Mouse (Mus musculus): ENCODE data around the gene Casz1. TPM values are rescaled to one million over a fixed set of nuclear protein-coding genes. Genes with fewer than 3 reads are reported as not detected.

The Casz1 gene
- total and polyA plus RNA-seq, 3 experiments: 0.02 to 0.27 TPM; not detected in 1

GRCm38 (mm10) chr4:148780097-148780621, 24.1 kb upstream of the Casz1 start:
- Histone ChIP-seq H3K36me3 (replicated peaks) (no peaks in the 10 kb centered on the region), H3K4me3 (ENCODE audit: low read depth, low read length) (no peak overlapping the region), H3K4me1 (ENCODE audit: insufficient read depth, low read depth, low read length) (no peaks in the 10 kb centered on the region), H3K27me3 (ENCODE audit: insufficient read depth, low read length) (peaks cover 2% of the 10 kb centered on the region; the same call in 1 of the 2 replicates), H3K9me3 (replicated peaks) (no peaks in the 10 kb centered on the region)
- DNase-seq (ENCODE audit: low spot score) (no peak), ATAC-seq (ENCODE audit: extremely low read depth, insufficient number of reproducible peaks, low FRiP score, poor library complexity, severe bottlenecking) (no peak)
- TF ChIP-seq TAL1 (conservative IDR thresholded peaks at IDR 0.05; ENCODE audit: low read depth, low read length): no peak
- TF ChIP-seq GATA1 (IDR thresholded peaks at IDR 0.05; ENCODE audit: borderline replicate concordance, low read length): no peak
- no peak for TF ChIP-seq CTCF (IDR thresholded peaks at IDR 0.05; ENCODE audit: low read depth, low read length)
- TF ChIP-seq POLR2AphosphoS5 (IDR thresholded peaks at IDR 0.05; ENCODE audit: insufficient replicate concordance, low read depth, low read length): no peak
- no peak for TF ChIP-seq GATA2 (IDR thresholded peaks at IDR 0.05; ENCODE audit: borderline replicate concordance, low read depth, low read length)

- H3K4me3 ChIP-seq (ENCODE audit: low read depth, low read length): no peak overlapping the region
- no peak for TF ChIP-seq GATA1 (IDR thresholded peaks at IDR 0.05; ENCODE audit: borderline replicate concordance, low read length)
- no peak for TF ChIP-seq TAL1 (conservative IDR thresholded peaks at IDR 0.05; ENCODE audit: low read depth, low read length)
- TF ChIP-seq POLR2AphosphoS5 (IDR thresholded peaks at IDR 0.05; ENCODE audit: insufficient replicate concordance, low read depth, low read length): no peak
- TF ChIP-seq CTCF (IDR thresholded peaks at IDR 0.05; ENCODE audit: low read depth, low read length): no peak
- no peak for TF ChIP-seq GATA2 (IDR thresholded peaks at IDR 0.05; ENCODE audit: borderline replicate concordance, low read depth, low read length)
- H3K9me3 ChIP-seq (replicated peaks): no peaks in the 10 kb centered on the region
- ATAC-seq (ENCODE audit: extremely low read depth, insufficient number of reproducible peaks, low FRiP score, poor library complexity, severe bottlenecking) (no peak), DNase-seq (ENCODE audit: low spot score) (no peak)
- no peaks in the 10 kb centered on the region for H3K36me3 ChIP-seq (replicated peaks)
- H3K27me3 ChIP-seq (ENCODE audit: insufficient read depth, low read length): peaks cover 5% of the 10 kb centered on the region; the same call in 1 of the 2 replicates
- H3K4me1 ChIP-seq (ENCODE audit: insufficient read depth, low read depth, low read length): no peaks in the 10 kb centered on the region
These were observed 22.7 kb upstream of the Casz1 start for GRCm38 (mm10) chr4:148781516-148781915.

- Histone ChIP-seq H3K36me3 (replicated peaks) (no peaks in the 10 kb centered on the region), H3K4me1 (ENCODE audit: insufficient read depth, low read depth, low read length) (no peaks in the 10 kb centered on the region), H3K9me3 (replicated peaks) (no peaks in the 10 kb centered on the region), H3K27me3 (ENCODE audit: insufficient read depth, low read length) (peaks cover 9% of the 10 kb centered on the region; the same call in 1 of the 2 replicates), H3K4me3 (ENCODE audit: low read depth, low read length) (no peak overlapping the region)
- no peak for ATAC-seq (ENCODE audit: extremely low read depth, insufficient number of reproducible peaks, low FRiP score, poor library complexity, severe bottlenecking)
- DNase-seq (ENCODE audit: low spot score): no peak
- no peak for TF ChIP-seq GATA1 (IDR thresholded peaks at IDR 0.05; ENCODE audit: borderline replicate concordance, low read length)
- no peak for TF ChIP-seq GATA2 (IDR thresholded peaks at IDR 0.05; ENCODE audit: borderline replicate concordance, low read depth, low read length)
- TF ChIP-seq POLR2AphosphoS5 (IDR thresholded peaks at IDR 0.05; ENCODE audit: insufficient replicate concordance, low read depth, low read length): no peak
- no peak for TF ChIP-seq CTCF (IDR thresholded peaks at IDR 0.05; ENCODE audit: low read depth, low read length)
- TF ChIP-seq TAL1 (conservative IDR thresholded peaks at IDR 0.05; ENCODE audit: low read depth, low read length): no peak
These were observed 21.3 kb upstream of the Casz1 start for GRCm38 (mm10) chr4:148782880-148783279.

- DNase-seq (ENCODE audit: low spot score) (no peak), ATAC-seq (ENCODE audit: extremely low read depth, insufficient number of reproducible peaks, low FRiP score, poor library complexity, severe bottlenecking) (no peak)
- Histone ChIP-seq H3K4me3 (ENCODE audit: low read depth, low read length) (no peak overlapping the region), H3K4me1 (ENCODE audit: insufficient read depth, low read depth, low read length) (no peaks in the 10 kb centered on the region), H3K27me3 (ENCODE audit: insufficient read depth, low read length) (peaks cover 13% of the 10 kb centered on the region; the same call in 1 of the 2 replicates), H3K9me3 (replicated peaks) (no peaks in the 10 kb centered on the region), H3K36me3 (replicated peaks) (no peaks in the 10 kb centered on the region)
- TF ChIP-seq GATA1 (IDR thresholded peaks at IDR 0.05; ENCODE audit: borderline replicate concordance, low read length): no peak
- TF ChIP-seq GATA2 (IDR thresholded peaks at IDR 0.05; ENCODE audit: borderline replicate concordance, low read depth, low read length): no peak
- no peak for TF ChIP-seq CTCF (IDR thresholded peaks at IDR 0.05; ENCODE audit: low read depth, low read length)
- no peak for TF ChIP-seq TAL1 (conservative IDR thresholded peaks at IDR 0.05; ENCODE audit: low read depth, low read length)
- no peak for TF ChIP-seq POLR2AphosphoS5 (IDR thresholded peaks at IDR 0.05; ENCODE audit: insufficient replicate concordance, low read depth, low read length)
These were observed 20.5 kb upstream of the Casz1 start for GRCm38 (mm10) chr4:148783760-148784159.

- DNase-seq (ENCODE audit: low spot score) (no peak), ATAC-seq (ENCODE audit: extremely low read depth, insufficient number of reproducible peaks, low FRiP score, poor library complexity, severe bottlenecking) (no peak)
- H3K4me1 ChIP-seq (ENCODE audit: insufficient read depth, low read depth, low read length): no peaks in the 10 kb centered on the region
- no peaks in the 10 kb centered on the region for H3K36me3 ChIP-seq (replicated peaks)
- peaks cover 13% of the 10 kb centered on the region; the same call in 1 of the 2 replicates for H3K27me3 ChIP-seq (ENCODE audit: insufficient read depth, low read length)
- no peak overlapping the region for H3K4me3 ChIP-seq (ENCODE audit: low read depth, low read length)
- TF ChIP-seq POLR2AphosphoS5 (IDR thresholded peaks at IDR 0.05; ENCODE audit: insufficient replicate concordance, low read depth, low read length) (no peak), TAL1 (conservative IDR thresholded peaks at IDR 0.05; ENCODE audit: low read depth, low read length) (no peak), GATA1 (IDR thresholded peaks at IDR 0.05; ENCODE audit: borderline replicate concordance, low read length) (no peak), GATA2 (IDR thresholded peaks at IDR 0.05; ENCODE audit: borderline replicate concordance, low read depth, low read length) (no peak), CTCF (IDR thresholded peaks at IDR 0.05; ENCODE audit: low read depth, low read length) (no peak)
- no peaks in the 10 kb centered on the region for H3K9me3 ChIP-seq (replicated peaks)
These were observed 19.1 kb upstream of the Casz1 start for GRCm38 (mm10) chr4:148785053-148785567.

- H3K27me3 ChIP-seq (ENCODE audit: insufficient read depth, low read length): peaks cover 13% of the 10 kb centered on the region; the same call in 1 of the 2 replicates
- no peak overlapping the region for H3K4me3 ChIP-seq (ENCODE audit: low read depth, low read length)
- ATAC-seq (ENCODE audit: extremely low read depth, insufficient number of reproducible peaks, low FRiP score, poor library complexity, severe bottlenecking) (no peak), DNase-seq (ENCODE audit: low spot score) (no peak)
- TF ChIP-seq GATA1 (IDR thresholded peaks at IDR 0.05; ENCODE audit: borderline replicate concordance, low read length): no peak
- H3K4me1 ChIP-seq (ENCODE audit: insufficient read depth, low read depth, low read length): no peaks in the 10 kb centered on the region
- no peaks in the 10 kb centered on the region for H3K36me3 ChIP-seq (replicated peaks)
- no peaks in the 10 kb centered on the region for H3K9me3 ChIP-seq (replicated peaks)
These were observed 18.2 kb upstream of the Casz1 start for GRCm38 (mm10) chr4:148785995-148786394.
